Mouse (Mus musculus) G1E (cell line): ENCODE measurements at regions not wholly inside any gene's neighbourhood (a gene's known extent, or its start where the extent isn't known, plus 50 kb on each side); places are given as distances from the start of the nearest gene placed in this dataset.

Source experiments
- ATAC-seq: 2 replicates; pipeline ENCODE4 v1.8.0; 2016; ENCODE audit warnings: mild to moderate bottlenecking; ENCODE audit not compliant: insufficient number of reproducible peaks, poor library complexity, low FRiP score, severe bottlenecking; ENCODE audit errors: extremely low read depth
- DNase-seq: peaks from one replicate; pipeline ENCODE4 v3.0.0; 2012; ENCODE audit warnings: low spot score
- H3K27me3 ChIP-seq: 2 replicates; pipeline ENCODE4 v1.6.1; 2012; ENCODE audit warnings: mild to moderate bottlenecking, low read length, inconsistent platforms; ENCODE audit not compliant: insufficient read depth
- H3K36me3 ChIP-seq: replicated peaks from 2 replicates; pipeline ENCODE3; 2012; ENCODE audit warnings: mild to moderate bottlenecking, inconsistent platforms
- H3K4me1 ChIP-seq: 2 replicates; pipeline ENCODE4 v1.6.1; 2012; ENCODE audit warnings: low read depth, low read length, inconsistent platforms, mixed read lengths; ENCODE audit not compliant: insufficient read depth
- H3K4me3 ChIP-seq: 2 replicates; pipeline ENCODE4 v1.5.1; 2012; ENCODE audit warnings: low read depth, mild to moderate bottlenecking, inconsistent platforms, low read length, moderate library complexity, mixed read lengths
- H3K9me3 ChIP-seq: replicated peaks from 2 replicates; pipeline ENCODE4 v1.6.1; 2012; ENCODE audit warnings: inconsistent platforms
- CTCF ChIP-seq: IDR thresholded peaks from 2 replicates; pipeline ENCODE4 v1.5.1; 2012; ENCODE audit warnings: low read depth, low read length, inconsistent platforms, mixed read lengths
- GATA1 ChIP-seq: IDR thresholded peaks from 2 replicates; pipeline ENCODE4 v1.6.1; 2012; ENCODE audit warnings: borderline replicate concordance, low read length, inconsistent platforms, mixed read lengths
- GATA2 ChIP-seq: IDR thresholded peaks from 2 replicates; pipeline ENCODE4 v1.6.1; 2012; ENCODE audit warnings: low read depth, low read length, inconsistent platforms, borderline replicate concordance
- POLR2AphosphoS5 ChIP-seq: IDR thresholded peaks from 2 replicates; pipeline ENCODE4 v1.6.1; 2012; ENCODE audit warnings: low read depth, low read length, inconsistent platforms; ENCODE audit not compliant: insufficient replicate concordance
- TAL1 ChIP-seq: conservative IDR thresholded peaks from 2 replicates; pipeline ENCODE4 v1.6.1; 2012; ENCODE audit warnings: low read depth, low read length, inconsistent platforms, mixed read lengths

DNA sequence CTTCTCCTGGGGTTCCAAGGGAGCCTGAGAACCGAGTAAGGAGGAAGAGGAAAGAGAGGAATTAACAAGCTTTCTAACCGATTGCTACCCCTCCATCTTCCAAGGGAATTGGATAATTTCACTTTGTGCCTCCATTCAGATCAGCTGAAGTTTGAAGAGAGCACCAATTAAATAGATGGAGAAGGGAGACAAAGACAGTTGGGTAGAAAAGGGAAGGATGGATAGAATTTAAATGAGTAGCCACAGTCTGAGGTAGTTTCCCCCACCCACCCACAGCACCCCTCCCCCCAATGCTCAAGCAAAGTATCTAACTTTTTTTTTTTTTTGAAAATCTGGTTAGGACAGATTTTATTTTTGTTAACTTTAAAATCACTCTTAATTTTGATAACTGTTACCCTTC lies 87.2 kb upstream of the Slc7a11 start:
- Histone ChIP-seq H3K27me3 (no peaks in the 10 kb centered on the region), H3K9me3 (no peaks in the 10 kb centered on the region), H3K4me1 (no peaks in the 10 kb centered on the region), H3K4me3 (no peak overlapping the region), H3K36me3 (no peaks in the 10 kb centered on the region)
- no peak for TF ChIP-seq POLR2AphosphoS5
- no peak for TF ChIP-seq GATA2
- TF ChIP-seq TAL1 = no peak
- no peak for TF ChIP-seq GATA1
- TF ChIP-seq CTCF = no peak
- DNase-seq (no peak), ATAC-seq (no peak)

GRCm38 (mm10) chr3:50524006-50524405 lies 80.6 kb upstream of the Slc7a11 start:
- H3K27me3 ChIP-seq = no peaks in the 10 kb centered on the region
- TF ChIP-seq GATA2 (no peak), CTCF (no peak), POLR2AphosphoS5 (no peak), GATA1 (no peak), TAL1 (no peak)
- DNase-seq (no peak), ATAC-seq (no peak)
- H3K36me3 ChIP-seq = no peaks in the 10 kb centered on the region
- no peaks in the 10 kb centered on the region; the same call in 1 of the 2 replicates for H3K9me3 ChIP-seq
- H3K4me1 ChIP-seq = no peaks in the 10 kb centered on the region
- no peak overlapping the region for H3K4me3 ChIP-seq

DNA sequence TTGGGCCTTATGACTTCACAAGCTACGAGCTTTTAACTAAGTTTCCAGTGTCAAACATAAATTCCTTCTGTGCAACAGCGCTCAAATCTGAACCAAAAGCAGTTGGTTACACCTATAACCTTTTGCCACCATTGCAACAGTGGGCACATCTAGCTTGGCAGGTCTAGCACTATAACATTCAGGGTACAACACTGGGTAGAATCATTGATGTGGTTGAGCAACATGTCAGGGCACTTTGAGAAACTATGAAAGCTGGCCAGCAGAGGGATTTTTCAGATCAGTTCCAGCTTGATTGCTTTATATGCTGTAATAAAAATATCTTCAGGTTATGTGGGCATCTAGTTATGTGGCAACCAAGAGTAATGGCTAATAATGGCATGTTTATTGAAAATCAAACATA lies 63.8 kb upstream of the Slc7a11 start:
- no peak for ATAC-seq
- TF ChIP-seq GATA1 = no peak
- TF ChIP-seq CTCF = no peak
- TF ChIP-seq TAL1 = no peak
- no peak for TF ChIP-seq GATA2
- TF ChIP-seq POLR2AphosphoS5 = no peak
- no peaks in the 10 kb centered on the region for H3K9me3 ChIP-seq
- no peaks in the 10 kb centered on the region for H3K36me3 ChIP-seq
- no peaks in the 10 kb centered on the region for H3K27me3 ChIP-seq
- no peak overlapping the region for H3K4me3 ChIP-seq
- no peak for DNase-seq
- H3K4me1 ChIP-seq = no peaks in the 10 kb centered on the region
